Mouse (Mus musculus) mesoderm, embryonic 11.5 days (tissue): Measurements from ENCODE around the gene Drd1.

ENCODE experiments used
- DNase-seq: peaks from one replicate; pipeline ENCODE4 v3.0.0-alpha.2; 2012; ENCODE audit warnings: low read depth, low spot score

Drd1 gene

GRCm38 (mm10) chr13:54055448-54055861 is at the start of gene Drd1:
Drd1 (minus strand) TSS chr13:54055705.
- peak; percentile 74 for DNase-seq

- no peak for DNase-seq
These were observed 48.4 kb upstream of the Drd1 start for GRCm38 (mm10) chr13:54103866-54104265.

- DNase-seq = no peak
These were observed 47.8 kb upstream of the Drd1 start for GRCm38 (mm10) chr13:54103271-54103670.

DNA sequence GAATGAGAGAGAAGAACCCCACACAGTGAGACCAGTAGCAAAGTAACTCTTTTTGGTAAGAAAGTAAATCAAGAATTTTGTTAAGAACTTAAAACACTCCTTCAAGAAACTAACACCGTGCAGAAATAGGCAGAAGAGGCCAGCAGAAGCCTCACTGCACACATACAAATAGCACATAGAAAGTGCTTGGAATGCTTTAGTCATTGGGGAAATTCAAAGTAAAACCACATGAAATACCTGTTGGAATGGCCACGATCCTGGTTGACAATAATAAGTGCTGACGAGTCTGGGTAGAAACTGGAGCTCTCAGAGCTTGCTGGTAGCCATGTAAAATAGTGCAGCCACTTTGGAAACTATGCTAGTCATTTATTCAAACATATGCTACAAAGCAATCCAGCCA is 46.6 kb upstream of the Drd1 start:
- no peak for DNase-seq

DNA sequence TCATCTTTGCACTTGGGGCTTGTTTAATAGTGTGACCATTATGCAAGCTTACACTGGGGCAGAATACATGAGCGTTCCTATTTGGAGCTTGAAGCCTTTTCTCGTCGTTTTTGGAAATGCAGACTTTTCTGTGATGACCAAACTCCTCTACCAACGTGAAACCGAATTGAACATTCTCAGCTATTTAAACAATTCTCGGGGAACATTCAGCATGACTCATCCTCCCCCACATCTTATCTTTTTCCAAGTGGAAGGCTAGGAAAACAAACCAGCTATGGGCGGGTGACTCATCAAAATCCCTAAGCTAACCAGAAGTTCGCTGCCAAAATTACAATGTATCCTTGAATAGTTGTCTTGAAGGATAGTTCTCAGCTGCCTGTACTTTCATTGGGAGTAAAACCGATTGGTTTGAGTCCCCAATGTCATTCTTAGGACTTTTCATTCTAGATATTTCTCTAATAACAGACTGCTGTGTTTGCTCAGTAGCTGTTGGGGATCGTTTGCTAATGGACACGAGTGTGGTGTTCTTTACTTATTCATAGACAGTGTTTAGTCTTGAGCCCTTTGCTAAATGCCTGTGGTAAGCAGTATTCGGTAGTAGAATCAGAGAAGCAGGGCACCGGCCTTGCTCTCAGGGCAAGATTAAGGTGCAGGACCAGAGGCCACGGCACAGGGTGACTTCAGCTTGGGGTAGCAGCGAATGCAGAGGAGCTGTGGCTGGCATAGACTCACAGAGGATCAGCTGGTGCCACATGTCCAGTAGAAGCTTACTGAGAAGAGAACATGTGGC is 45.7 kb upstream of the Drd1 start:
- no peak for DNase-seq

GRCm38 (mm10) chr13:54097797-54098196 is 42.3 kb upstream of the Drd1 start:
- no peak for DNase-seq

DNA sequence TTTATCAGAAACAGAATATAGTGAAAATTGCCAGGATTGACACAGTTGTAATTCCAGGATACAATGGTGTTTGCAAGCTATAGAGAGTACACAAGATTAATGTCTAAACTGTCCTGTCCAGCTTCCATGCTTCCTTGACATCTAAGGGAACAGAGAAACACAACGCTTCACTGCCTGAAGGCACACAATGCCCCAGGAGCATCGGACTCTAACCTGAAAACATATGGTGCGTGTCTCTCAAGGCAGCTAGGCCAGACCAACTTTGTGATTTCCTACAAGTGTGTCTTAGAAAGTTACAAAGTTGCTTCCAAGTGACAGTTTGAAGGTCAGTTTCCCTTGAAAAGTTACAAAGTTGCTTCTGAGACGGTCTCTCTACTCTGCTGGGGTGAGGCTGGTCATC is 41.7 kb upstream of the Drd1 start:
- no peak for DNase-seq

- DNase-seq = no peak
These were observed 40.2 kb upstream of the Drd1 start for GRCm38 (mm10) chr13:54095721-54096120.

- no peak for DNase-seq
These were observed 39.5 kb upstream of the Drd1 start for GRCm38 (mm10) chr13:54094963-54095362.

- no peak for DNase-seq
These were observed 38.8 kb upstream of the Drd1 start for GRCm38 (mm10) chr13:54094349-54094748.

DNA sequence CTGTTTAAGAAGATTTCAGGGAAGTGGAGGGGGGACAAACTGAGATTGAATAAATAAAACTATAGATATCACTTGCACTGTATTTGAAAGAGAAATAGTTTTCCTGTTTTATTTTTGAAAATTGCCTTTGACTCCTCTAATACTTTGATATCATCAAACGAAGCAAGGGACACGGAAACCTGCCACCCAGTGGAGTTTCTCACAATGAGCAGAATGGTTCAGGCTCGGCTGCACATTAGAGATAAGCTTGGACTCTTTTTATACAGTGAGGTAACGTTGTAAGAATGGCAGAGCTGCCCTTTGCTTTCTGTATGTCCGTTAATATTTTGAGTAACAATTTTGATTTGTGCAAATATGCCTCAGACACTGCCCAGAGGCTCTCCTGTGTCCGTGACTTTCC is 36.2 kb upstream of the Drd1 start:
- DNase-seq = no peak

- DNase-seq = no peak
These were observed 29.8 kb upstream of the Drd1 start for GRCm38 (mm10) chr13:54085266-54085665.

DNA sequence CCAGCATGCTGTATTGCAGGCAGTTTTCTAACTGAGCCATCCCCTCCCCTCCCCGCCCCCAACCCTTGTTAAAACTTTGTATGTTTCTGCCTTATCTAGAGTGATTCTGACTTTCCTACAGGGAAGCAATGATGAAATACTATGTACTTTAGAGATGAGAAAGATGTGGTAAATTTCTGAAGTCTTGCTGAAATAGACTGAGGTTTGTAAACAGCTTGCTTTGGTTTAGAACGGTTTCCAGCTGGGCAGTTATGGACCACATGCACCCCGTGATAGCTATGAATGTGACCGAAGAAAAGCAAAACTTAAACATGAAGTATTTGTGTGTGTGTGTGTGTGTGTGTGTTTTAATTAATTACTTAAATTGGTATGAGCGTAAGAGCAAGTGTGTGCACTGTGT is 29.3 kb upstream of the Drd1 start:
- DNase-seq = no peak

DNA sequence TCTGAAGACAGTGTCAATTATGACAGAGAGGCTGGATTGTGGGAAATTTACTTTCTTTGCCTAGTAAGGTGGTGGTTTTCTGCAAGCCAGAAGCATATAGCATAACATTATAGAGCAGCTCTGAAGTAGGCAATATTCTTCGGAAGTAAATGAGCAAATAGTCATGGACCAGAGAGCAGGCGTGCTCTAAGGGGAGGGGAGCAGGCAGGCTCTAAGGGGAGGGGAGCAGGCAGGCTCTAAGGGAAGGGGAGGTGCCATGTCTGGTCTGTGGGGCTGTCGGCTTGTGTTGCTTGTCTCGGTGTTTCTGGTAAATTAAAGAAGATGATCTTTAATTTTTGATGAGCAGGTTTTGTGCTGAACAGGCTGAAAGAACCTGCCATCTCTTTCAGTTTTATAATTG is 28.7 kb upstream of the Drd1 start:
- DNase-seq = no peak

GRCm38 (mm10) chr13:54082946-54083345 is 27.4 kb upstream of the Drd1 start:
- DNase-seq = no peak

GRCm38 (mm10) chr13:54080785-54081184 is 25.3 kb upstream of the Drd1 start:
- DNase-seq = no peak

DNA sequence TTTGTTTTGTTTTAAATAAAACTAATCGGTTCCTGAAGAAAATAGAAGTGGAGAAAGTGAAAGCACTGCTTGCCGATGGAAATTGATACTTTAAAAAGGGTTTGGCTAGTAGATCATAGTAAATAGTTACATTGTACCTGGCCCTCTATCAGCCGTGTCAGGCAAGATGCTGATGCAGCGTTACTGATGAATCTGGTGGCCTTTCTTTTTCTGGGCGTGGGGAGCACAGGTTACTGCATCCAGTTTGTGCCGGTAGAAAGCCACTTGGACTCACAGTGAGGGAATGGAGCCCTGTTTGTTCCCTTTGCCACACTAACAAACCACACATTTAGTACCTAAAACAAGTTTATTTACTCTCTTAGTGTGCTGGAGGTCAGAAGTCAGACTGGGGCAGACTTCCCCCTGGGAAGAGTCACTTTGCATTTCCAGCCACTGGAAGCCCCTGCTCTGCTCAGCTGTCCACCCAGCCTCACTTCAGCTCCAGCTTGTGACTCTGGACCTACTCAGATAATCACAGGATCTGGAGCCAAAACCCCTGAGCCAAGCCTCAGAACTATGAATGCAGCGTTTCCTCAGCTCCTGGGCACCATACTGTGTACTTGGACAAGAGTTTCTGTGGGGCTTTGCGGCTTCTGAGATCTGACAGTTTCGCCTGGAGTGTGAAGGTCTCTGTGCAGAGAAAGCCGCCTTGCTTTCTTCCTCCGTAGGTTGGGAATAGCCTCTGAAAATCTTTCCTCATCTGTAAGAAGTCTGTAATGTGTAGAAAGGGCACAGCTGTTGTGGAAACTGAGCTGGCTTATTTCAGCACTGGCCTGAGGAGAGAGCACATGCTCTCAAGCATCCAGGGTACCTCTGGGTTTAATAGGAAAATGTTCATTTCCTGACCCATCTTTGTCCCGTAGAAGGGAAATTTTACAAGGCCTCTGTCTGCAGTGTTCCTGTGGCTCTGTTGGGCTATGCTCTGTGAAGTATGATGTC is 24.6 kb upstream of the Drd1 start:
- DNase-seq = no peak

GRCm38 (mm10) chr13:54077470-54078174 is 22.1 kb upstream of the Drd1 start:
- no peak for DNase-seq

- no peak for DNase-seq
These were observed 21.4 kb upstream of the Drd1 start for GRCm38 (mm10) chr13:54076762-54077460.

DNA sequence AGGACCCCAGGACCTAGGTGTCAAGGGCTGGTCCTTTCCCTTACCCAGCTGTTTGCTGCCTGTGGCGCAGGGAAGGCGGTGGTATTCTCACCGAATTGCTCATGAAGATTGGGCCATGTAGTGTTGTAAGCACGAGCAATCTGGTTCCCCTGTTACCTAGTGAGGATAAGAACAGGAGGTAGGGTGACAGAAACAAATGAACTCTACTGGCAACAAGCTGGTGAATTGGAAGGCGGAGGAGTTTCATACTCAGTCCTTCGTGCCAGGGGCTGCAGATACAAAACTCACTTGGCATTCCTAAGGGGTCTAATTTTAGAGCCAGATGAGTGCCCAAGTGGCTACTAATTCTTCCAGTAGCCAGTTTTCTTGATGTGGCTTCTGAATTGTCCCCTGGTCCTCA is 20.5 kb upstream of the Drd1 start:
- DNase-seq = no peak

GRCm38 (mm10) chr13:54075416-54075815 is 19.9 kb upstream of the Drd1 start:
- no peak for DNase-seq
